Mouse (Mus musculus) frontal cortex, adult 2 months (tissue): ENCODE data around the gene Arhgap33. TPM values are rescaled to one million over a fixed set of nuclear protein-coding genes. Genes with fewer than 3 reads are reported as not detected.
A peak's percentile ranks its signal among the peaks of the same experiment; 100 is the strongest.
"Not testable (repeated sequence)": the region's sequence is repeated elsewhere in the genome, so short reads cannot be mapped to it uniquely, and the experiment has no call there.

Experiments used
- DNase-seq, 2 experiments: peaks; one replicate each; pipeline ENCODE4 v3.0.0; 2022; ENCODE audit warnings: low spot score in 1 of 2; ENCODE audit errors: extremely low spot score in 1 of 2
- polyA plus RNA-seq: library from polyadenylated mRNA; depleted of rRNA; stranded (reverse); fragments of >200 nt; gene quantifications from 2 replicates; pipeline ENCODE4 v1.2.3, GENCODE M21; 2012; rRNA removed

Arhgap33 gene
- polyA plus RNA-seq, 1 experiment = 172 TPM

GRCm38 (mm10) chr7:30501159-30501558, 33.7 kb downstream of the Arhgap33 start:
- not testable (repeated sequence) for DNase-seq

- not testable (repeated sequence) for DNase-seq
These were observed 39.3 kb downstream of the Arhgap33 start for GRCm38 (mm10) chr7:30495506-30496042.

GRCm38 (mm10) chr7:30493401-30493931, 41.4 kb downstream of the Arhgap33 start, which contains the start of gene Prodh2:
Gene Prodh2, plus strand, starts transcription at chr7:30493622.
- no peak for DNase-seq

GRCm38 (mm10) chr7:30492765-30493164, 42.1 kb downstream of the Arhgap33 start:
- DNase-seq = peak in 1 of 2 experiments; percentile 87

GRCm38 (mm10) chr7:30490957-30491307, 43.9 kb downstream of the Arhgap33 start:
- no peak for DNase-seq

- peak in 1 of 2 experiments; percentile 78 for DNase-seq
These were observed 44.5 kb downstream of the Arhgap33 start for GRCm38 (mm10) chr7:30490251-30490956.

GRCm38 (mm10) chr7:30484250-30484649, 50.6 kb downstream of the Arhgap33 start:
- no peak for DNase-seq

GRCm38 (mm10) chr7:30477415-30478381, 57.2 kb downstream of the Arhgap33 start:
- DNase-seq = peak; percentile 30 to 71

GRCm38 (mm10) chr7:30476136-30476535, 58.7 kb downstream of the Arhgap33 start:
- DNase-seq = not testable (repeated sequence)

GRCm38 (mm10) chr7:30474999-30475398, 59.9 kb downstream of the Arhgap33 start:
- DNase-seq = no peak

GRCm38 (mm10) chr7:30472411-30472810, 62.4 kb downstream of the Arhgap33 start:
- DNase-seq = peak in 1 of 2 experiments; percentile 59

Other genes with a start within 250 kb of the Arhgap33 start
- 354 and 373 TPM in 2 replicates for gene Clip3, start 243.3 kb downstream of the Arhgap33 start, polyA plus RNA-seq
- 132 TPM in 2 replicates for gene Alkbh6, start 226.3 kb downstream of the Arhgap33 start, polyA plus RNA-seq
- gene Syne4, start 220.3 kb downstream of the Arhgap33 start, polyA plus RNA-seq = 27.6 and 29.9 TPM in 2 replicates
- 0.34 and 0.66 TPM in 2 replicates for gene E130208F15Rik, start 213.3 kb downstream of the Arhgap33 start, polyA plus RNA-seq
- 16.9 and 19.2 TPM in 2 replicates for gene Sdhaf1, start 211.2 kb downstream of the Arhgap33 start, polyA plus RNA-seq
- gene Lrfn3, start 172.3 kb downstream of the Arhgap33 start, polyA plus RNA-seq = 19.8 and 22.2 TPM in 2 replicates
- 73.2 and 80.4 TPM in 2 replicates for gene Tyrobp, start 121.3 kb downstream of the Arhgap33 start, polyA plus RNA-seq
- gene Hcst, start 115.2 kb downstream of the Arhgap33 start, polyA plus RNA-seq = 1.5 and 2.2 TPM in 2 replicates
- 5.4 and 6.4 TPM in 2 replicates for gene Nfkbid, start 113.3 kb downstream of the Arhgap33 start, polyA plus RNA-seq
- gene Aplp1, start 89.5 kb downstream of the Arhgap33 start, polyA plus RNA-seq = 940 and 960 TPM in 2 replicates
- 3.7 and 7.1 TPM in 2 replicates for gene Kirrel2, start 77.4 kb downstream of the Arhgap33 start, polyA plus RNA-seq
- gene Nphs1, start 76.7 kb downstream of the Arhgap33 start, polyA plus RNA-seq = 1.2 and 1.6 TPM in 2 replicates
- 0.18 and 0.19 TPM in 2 replicates for gene Prodh2, start 41.4 kb downstream of the Arhgap33 start, polyA plus RNA-seq
- gene Hspb6, start 17.1 kb upstream of the Arhgap33 start, polyA plus RNA-seq = 9.3 and 10.7 TPM in 2 replicates
- 7.3 and 8.3 TPM in 2 replicates for gene Proser3, start 17.2 kb upstream of the Arhgap33 start, polyA plus RNA-seq
- gene Lin37, start 24.8 kb upstream of the Arhgap33 start, polyA plus RNA-seq = 64.1 and 67.3 TPM in 2 replicates
- gene U2af1l4, start 28.2 kb upstream of the Arhgap33 start, polyA plus RNA-seq = 125 and 131 TPM in 2 replicates
- 8.2 and 9.4 TPM in 2 replicates for gene Gm49396, start 28.3 kb upstream of the Arhgap33 start, polyA plus RNA-seq
- 114 and 133 TPM in 2 replicates for gene Psenen, start 28.6 kb upstream of the Arhgap33 start, polyA plus RNA-seq
- 6.2 and 7.9 TPM in 2 replicates for gene Igflr1, start 30.4 kb upstream of the Arhgap33 start, polyA plus RNA-seq
- gene Kmt2b, start 53.7 kb upstream of the Arhgap33 start, polyA plus RNA-seq = 42.2 and 45.9 TPM in 2 replicates
- 0.04 TPM in 1 of 2 replicates, not detected in the other for gene Zbtb32, start 63.8 kb upstream of the Arhgap33 start, polyA plus RNA-seq
- gene Upk1a, start 77.8 kb upstream of the Arhgap33 start, polyA plus RNA-seq = 1.7 and 2.3 TPM in 2 replicates
- gene Cox6b1, start 91.1 kb upstream of the Arhgap33 start, polyA plus RNA-seq = 893 and 1,127 TPM in 2 replicates
- gene Etv2, start 100.8 kb upstream of the Arhgap33 start, polyA plus RNA-seq = not detected in 2 replicates
- gene Rbm42, start 115.3 kb upstream of the Arhgap33 start, polyA plus RNA-seq = 59.7 and 66.4 TPM in 2 replicates
- gene Haus5, start 129.9 kb upstream of the Arhgap33 start, polyA plus RNA-seq = 11.8 and 13.0 TPM in 2 replicates
- gene Pmis2, start 136.5 kb upstream of the Arhgap33 start, polyA plus RNA-seq = not detected in 2 replicates
- not detected in 2 replicates for gene 2200002J24Rik, start 163.9 kb upstream of the Arhgap33 start, polyA plus RNA-seq
- gene Atp4a, start 177.1 kb upstream of the Arhgap33 start, polyA plus RNA-seq = 0.65 and 0.82 TPM in 2 replicates
- 167 and 185 TPM in 2 replicates for gene Tmem147, start 194.5 kb upstream of the Arhgap33 start, polyA plus RNA-seq
- gene Gapdhs, start 208.6 kb upstream of the Arhgap33 start, polyA plus RNA-seq = not detected in 2 replicates
- gene Sbsn, start 216.4 kb upstream of the Arhgap33 start, polyA plus RNA-seq = 14.6 and 15.1 TPM in 2 replicates
- gene Dmkn, start 228.7 kb upstream of the Arhgap33 start, polyA plus RNA-seq = 4.5 and 8.2 TPM in 2 replicates